Mouse (Mus musculus) cerebellum, postnatal 14 days (tissue): ENCODE results near the gene Cxcl14.

Experiments
- DNase-seq, 2 experiments: peaks; one replicate each; pipeline ENCODE4 v3.0.0; 2021; ENCODE audit warnings: mixed read lengths in 2 of 2

The Cxcl14 gene

DNA sequence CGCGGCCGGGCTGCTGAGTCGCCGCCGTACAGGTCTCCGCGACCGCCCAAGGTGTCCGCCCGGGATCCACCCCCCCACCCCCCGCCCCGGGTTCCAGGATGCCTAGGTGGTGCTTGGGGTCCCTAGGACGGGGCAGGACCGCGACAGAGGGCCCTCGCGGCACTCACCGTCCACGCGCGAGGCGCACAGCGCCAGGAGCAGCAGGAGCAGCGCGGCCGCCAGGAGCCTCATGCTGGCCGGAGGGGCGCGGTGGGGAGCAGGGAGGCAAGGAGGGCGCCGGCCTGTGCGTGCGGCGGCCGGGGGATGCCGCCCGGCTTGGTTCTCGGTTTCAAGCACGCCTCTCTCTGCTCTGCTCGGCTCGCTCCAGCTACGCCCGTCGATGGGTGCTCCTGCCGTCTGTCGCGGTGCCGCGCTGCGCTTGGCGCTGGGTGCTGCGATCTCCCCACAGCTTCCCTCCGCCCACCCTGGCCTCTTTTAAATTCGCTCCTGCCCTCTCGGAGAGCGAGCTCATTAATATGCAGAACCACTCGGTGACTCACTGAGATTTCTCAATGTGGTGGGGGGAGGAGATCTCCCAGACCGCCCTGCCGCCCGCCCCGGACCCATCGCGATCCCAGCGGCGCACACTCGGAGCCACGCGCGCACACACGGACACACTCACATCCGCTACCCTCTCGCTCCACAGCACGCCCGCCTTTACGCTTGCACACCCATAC lies at the start of gene Cxcl14:
TSS of gene Cxcl14 (minus strand) at position 609 of the 716 bp plus-strand sequence.
- DNase-seq = peak in 1 of 2 experiments; percentile 33

DNA sequence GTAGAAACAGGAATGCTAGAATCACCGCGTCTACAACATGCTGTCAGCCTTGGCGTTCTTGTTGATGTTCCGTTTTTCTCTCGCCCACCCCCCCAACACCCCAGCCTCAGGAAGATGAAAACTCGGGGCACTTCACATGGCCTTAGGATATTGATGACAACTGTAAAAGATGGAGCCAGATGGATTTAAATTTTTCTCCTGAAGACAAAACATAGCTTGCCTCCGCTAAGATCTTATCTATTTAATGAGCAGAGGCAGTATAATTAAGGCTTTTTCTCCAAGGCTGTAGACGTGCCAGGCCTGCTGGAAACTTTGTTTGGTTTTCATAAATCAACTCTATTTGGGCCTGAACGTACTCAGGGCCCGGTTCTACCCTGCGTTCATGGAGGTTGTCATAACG lies 48.0 kb upstream of the Cxcl14 start:
- DNase-seq = no peak

DNA sequence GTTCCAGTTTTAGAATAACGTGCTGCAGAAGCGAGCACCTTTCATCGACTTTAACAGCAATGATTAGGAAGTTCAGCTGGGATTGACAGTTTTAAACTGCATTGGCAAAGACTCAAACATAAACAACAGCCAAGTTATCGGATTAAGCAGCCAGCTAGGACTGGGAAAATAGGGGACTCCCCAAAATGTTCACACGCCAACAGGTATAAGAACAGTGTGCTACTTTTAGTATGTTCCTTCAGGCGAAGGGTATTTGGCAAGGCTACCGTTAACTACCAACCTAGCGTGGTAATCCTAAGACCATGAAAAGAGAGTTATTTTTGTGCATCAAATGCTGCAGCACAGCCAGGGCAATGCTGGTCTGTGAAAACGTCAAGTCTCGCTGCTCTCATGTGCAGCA lies 46.1 kb upstream of the Cxcl14 start:
- DNase-seq = no peak

DNA sequence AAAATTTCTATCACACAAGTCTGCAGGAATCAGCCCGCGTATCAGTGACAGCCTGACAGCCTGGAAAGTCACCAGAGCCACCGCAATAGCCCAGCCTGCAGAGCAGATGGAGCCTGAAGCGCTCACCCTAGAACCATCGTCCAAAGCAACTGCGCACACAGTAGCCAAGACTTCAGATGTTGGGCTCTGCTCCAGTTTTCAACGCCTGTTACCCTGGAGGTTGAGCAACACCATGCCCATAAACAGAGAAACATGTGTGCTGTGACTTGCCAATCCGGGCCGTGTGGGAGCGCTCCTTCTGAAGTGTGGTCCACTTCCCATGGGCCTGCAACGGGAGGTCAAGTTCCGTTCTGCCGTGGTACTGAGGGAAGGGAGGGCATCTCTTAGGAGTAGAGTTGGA lies 44.2 kb upstream of the Cxcl14 start:
- peak; percentile 54 to 69 for DNase-seq

DNA sequence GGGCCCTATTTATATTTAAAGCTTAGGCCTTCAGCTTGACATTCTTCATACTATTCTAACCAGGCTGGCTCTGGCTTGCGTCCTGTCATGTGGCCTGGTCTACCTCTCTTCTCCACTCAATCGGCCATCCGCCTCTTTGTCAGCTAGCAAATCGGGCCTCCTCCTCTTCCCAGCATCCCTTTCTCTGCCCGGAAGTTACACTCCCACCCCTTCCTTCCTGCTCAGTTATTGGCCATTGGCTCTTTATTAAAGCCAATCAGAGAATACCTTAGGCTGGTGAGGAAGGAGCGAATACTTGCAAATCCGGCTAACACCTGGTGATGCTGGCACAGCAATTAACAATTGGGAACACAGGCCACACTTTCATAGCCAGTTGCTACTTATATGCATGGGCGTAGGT lies 43.5 kb upstream of the Cxcl14 start:
- no peak for DNase-seq

DNA sequence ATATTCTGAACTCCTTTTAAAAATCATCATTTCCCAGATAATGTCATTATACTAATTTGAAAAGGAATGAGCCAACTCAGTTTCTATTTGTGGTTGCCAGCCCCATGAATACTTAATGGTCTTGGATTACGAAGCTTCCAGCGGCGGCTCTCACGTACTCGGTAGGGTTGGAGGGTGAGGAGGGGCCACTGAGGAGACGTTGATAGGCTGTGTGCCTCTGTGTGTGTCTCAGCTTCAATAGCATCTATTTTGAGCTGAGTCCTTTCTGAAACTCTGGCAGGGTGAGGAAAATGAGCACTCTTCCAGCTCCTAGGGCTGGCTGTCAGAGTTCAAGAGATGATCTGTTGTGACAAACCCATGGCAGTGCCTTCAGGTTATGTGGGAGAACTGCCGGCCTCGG lies 40.6 kb upstream of the Cxcl14 start:
- DNase-seq = no peak

DNA sequence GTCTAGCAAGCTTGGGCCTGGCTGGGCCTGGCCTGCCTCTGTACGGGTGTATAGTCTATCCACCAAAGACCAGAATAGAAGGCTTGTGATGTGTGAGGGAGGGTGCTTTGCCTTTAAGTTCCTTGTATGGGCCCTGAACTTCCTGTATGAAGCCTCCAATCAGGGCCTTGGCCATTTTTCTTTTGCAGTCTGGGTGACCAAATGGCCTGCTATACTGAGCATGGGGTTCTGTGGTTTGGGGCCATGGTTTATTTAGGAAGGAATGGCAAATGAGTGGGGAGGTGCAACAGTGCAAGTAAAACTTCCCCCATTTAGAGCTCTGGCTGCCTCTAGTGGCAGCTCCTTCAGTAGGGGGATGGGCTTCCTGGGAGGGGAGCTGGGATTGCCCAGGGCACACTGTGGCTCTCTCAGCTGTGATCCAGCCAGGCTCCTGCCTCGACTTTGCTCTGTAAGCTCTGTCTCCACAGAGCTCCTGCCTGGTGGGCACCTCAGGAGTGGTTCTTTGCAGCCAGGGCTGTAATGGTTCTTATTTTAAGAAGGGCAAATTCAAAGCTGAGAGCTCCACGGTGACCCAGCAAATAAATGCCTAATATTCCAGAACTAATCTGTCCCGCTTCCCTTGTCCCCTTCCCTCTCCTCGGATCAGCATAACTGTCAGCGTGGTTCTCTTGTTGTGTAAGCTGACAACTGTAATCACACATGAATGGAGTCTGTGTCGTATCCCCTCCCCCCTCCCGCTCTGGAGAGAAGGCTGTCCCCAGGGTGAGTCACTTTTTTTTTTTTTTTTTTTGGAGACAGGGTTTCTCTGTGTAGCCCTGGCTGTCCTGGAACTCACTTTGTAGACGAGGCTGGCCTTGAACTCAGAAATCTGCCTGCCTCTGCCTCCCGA lies 38.7 kb upstream of the Cxcl14 start:
- no peak for DNase-seq

DNA sequence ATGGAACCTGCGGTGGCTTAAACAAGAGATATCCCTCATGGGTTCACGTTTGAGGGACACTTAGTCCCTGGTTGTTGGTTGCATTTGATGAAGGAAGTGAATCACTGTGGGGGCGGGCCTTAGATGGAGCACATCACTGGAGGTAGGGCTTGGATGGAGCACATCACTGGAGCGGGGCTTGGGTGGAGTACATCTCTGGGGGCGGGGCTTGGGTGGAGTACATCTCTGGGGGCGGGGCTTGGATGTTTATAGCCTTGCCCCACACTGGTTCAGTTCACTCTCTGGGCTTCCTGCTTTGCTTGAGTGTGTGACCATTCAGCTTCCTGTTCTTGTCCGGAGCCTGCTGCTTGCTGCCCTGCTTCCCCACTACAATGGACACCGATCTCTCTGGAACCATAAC lies 37.9 kb upstream of the Cxcl14 start:
- DNase-seq = no peak

DNA sequence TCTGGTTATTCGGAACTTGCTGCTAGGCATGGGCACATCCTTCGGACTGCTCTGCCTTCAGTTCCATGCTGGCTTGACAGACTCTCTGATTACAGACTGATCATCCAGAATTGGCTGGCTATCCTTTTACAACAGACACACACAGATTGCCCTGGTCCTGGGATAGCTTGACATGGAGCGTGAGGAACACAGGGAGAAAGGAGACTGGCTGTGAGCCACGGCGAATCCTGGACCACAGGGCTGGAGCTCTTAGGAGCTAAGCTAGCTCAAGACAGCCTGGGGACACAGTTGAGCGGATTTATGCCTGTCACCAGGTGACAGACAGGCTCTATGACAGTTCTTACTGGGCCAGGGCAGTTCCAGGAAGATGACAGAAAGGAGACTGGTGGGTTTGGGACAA lies 36.0 kb upstream of the Cxcl14 start:
- DNase-seq = peak; percentile 73 to 80

DNA sequence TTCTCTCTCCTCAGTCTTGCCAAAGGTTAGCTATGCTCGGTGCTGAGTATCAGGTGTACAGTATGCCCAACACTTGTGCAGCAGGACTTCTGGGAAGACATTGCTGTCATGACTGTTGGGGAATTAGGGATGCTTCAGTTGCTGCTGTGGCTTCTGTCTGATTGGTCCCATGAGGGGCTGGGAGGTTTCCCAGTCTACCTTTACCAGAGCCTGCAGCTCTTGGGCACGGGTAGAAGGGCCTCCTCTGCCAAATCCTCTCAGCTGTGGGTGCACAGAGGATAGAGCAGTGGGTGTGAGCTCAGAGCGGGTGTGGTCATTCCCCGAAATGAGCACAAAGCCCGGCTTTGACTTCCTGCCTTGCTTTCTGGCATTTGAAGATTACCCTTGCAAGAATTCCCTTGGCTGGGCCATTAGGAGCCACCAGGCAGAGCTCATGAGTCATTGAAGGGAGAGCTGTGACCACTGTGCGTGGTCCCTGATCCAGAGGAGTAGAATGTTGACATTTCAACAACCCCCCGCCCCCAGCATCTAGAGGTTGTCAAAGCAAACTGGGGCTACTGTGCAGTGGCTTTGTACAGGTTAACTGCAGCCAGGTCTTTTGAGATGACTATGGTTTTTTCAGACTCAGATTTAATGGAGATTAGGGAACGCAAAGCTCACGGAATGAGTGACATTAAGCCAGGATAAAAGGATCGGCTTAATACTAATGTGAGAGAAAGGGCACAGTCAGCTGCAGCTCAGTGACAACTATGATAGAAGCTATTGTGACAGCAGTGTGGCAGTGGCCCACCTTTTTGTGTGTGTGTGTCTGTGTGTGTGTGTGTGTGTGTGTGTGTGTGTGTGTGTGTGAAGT lies 34.5 kb upstream of the Cxcl14 start:
- DNase-seq = peak; percentile 31 to 44

DNA sequence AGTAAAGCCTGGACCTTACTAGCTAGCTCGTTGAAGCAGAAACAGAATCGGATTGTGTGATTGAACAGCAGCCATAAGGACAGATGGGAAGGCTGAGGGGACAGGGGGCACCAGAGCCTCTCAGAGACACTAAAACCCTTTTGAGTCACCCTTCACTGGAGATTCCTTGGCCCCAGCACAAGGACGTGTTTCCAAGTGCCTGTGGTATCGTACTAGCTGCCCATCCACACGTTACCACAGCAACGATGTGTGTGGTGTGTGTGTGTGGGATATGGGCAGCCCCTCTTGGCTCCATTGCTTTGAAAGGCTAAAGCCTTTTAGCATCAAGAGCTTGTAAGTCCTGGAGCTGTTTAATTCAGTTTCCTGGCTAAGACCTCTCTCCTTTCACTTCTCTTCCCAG lies 33.4 kb upstream of the Cxcl14 start:
- peak; percentile 72 for DNase-seq

DNA sequence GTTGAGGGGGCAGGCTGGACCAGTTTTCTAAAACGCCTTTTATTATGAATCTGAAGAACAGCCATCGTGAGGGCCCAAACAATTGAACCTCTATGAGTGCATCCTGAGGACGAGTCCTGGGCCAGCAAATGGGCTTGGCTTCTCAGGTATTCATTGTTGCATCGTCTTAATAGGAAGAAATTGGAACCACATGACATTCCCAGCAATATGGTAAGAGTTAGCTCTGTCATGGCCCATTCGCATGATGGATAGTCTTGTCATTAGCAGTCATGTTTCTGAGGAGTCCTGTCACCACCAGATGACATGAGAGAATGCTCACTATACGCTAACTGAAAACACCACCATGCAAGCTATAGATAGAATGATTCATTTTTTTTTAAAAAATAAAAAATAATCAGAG lies 32.8 kb upstream of the Cxcl14 start:
- DNase-seq = no peak

DNA sequence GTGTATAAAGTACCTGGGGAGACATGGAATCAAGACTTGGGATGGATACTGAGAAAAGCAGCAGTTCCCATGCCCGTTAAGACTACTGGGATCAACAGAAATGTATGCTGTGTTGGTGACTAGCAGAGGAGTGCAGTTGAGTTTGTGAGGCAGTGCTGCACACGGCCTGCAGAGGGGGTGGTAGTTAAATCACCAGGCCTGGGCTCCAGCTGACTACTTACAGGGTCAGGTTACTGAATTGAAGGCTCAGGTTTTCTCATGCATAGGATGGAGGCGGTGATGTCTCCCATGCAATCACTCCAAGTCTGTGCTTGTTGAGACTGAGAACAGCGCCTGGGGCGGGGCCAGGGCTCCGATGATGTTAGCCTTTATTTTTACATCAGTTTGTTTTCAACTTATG lies 31.4 kb upstream of the Cxcl14 start:
- DNase-seq = no peak

DNA sequence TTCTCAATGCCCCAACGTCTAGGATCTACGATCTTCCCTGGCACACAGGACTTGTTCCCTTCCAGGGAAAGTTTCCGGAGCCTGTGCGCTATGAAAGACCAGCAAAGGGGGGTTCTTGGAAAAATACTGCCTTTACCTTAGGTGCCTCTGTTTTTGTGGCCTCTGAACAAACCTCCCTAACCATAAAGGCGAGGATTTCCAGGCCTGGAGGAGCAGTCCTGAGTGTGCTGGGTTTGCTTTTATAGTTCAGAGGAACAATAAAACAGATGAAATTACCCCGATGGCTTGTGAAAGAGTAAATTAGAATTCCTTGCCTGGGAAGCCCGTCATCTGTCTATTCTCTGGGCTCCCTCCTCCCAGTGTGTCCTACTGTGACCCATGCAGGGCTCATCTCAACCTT lies 25.3 kb upstream of the Cxcl14 start:
- no peak for DNase-seq

DNA sequence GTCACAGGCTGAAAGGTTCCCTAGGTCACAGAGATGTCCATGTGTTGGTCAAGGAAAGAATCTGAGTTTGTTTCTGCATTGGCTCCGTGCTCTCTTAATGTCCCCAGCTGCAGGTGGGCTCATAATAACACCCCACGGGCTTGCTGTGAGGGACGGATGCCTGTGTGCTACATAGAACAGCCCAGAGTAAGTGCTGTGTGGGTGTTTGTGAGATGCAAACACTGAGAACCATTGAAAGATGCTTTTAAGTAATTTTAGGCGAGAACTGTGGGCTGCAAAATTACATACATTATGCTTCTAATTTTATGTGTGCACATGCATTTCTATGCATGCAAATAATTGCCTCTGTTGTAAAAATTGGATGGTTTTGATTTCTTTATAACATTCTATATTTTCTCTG lies 20.6 kb upstream of the Cxcl14 start:
- DNase-seq = no peak

DNA sequence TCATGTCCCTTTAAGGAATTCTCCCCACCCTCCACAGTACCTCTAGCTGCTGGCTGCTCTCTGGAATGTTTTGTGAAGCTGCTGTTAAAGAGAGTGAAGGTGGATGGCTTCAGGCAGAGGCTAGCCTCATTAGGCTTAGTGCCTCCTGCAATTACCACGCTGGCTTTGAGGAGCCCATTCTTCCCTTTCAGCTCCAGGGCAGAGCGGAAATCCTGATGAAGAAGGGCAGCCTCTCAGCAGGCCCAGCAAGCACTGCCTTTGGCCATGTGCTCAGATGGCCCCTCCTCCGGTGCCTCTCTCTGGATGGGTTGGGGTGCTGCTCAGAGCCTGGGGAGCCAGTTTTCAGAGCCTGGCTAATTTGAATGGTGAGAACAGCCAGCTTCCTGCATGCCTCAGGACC lies 18.9 kb upstream of the Cxcl14 start:
- DNase-seq = no peak

DNA sequence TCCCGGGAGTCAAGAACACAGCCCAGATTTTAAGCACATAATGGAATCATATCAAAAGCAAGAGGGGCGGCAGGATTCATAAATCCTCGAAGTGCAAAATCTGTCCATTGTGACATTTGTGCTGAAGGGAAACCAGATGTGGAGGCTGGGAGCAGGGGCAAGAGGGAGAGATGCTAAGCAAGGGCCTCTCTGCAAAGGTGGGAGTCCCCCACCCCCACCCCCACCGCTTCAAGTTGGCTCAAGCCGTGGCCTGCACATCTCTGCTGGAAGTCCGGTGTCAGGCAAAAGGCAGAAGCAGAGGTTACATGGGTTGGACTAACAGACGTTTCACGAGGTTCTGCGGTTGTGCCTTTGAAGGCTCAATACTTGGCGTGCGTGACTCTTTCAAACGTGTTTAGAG lies 8.7 kb upstream of the Cxcl14 start:
- DNase-seq = no peak

DNA sequence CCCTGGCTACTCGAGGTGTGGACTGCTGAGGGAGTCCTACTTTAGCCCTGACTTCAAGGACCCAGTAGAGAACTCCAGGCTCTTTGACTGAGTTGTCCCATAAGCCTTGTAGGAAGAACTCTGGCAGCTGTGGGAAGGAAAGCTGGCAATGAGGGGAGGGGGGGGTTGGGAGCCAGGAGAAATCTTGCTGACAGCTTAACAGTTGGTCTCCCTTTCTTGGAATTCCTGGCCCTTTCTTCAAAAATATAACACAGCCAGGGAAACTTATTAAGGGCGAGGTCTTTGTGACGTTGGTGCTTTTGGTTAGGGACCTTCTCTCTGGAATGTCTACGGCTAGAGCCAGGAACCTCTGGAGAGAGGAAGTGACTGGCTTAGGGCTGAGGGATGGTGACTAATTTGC lies 8.1 kb upstream of the Cxcl14 start:
- DNase-seq = no peak

DNA sequence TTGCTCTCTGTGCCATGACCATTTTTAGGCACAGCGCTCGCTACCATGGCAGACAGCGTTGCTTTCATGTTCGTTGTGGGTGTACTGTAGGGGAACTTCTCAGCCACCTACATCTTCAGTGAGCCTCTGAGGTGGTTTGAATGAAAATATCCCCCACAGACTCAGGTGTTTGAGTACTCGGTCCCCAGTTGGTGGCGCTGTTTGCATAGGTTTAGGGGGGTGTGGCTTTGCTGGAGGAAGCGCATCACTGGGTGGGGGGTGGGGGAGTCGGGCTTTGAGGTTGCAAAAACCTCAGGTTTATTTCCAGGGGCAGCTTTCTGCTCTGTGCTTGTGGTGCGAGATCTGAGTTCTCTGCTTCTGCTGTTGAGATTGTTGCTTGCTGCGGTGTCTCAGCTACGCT lies 3.0 kb upstream of the Cxcl14 start:
- no peak for DNase-seq

DNA sequence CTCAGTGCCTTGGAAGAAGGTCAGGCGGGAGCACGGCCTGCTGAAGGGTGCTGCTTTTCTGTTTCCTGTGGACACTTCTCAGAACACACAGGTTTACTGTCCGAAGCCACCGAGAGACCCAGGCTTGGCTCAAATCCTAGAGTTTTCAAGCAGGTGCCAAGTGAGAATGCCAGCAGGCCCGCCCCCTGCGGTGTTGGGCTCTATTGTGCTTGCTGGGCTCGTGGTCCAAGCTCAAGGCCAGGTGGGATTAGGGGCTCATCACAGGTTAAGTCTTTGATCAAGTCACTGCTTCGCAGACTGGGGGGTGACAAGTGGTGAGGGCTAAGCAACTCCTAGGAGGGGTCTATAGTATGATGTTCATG lies 289 bp upstream of the Cxcl14 start:
- peak; percentile 62 to 74 for DNase-seq

DNA sequence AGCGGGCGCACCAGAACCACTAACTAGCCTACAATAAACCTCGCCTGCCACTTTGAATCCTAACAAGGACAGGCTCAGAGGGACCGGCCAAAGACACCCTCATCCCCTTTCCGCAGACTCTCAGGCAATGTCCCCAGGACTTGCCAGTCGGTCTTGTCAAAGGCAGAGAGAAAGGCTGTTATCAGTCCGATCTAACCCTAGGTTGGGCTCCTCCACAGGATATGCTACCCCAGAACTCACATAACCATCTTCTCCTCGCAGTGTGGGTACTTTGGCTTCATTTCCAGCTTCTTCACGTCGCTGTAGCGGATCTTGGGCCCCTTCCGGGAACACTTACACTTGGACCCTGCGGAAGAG lies 787 bp downstream of the Cxcl14 start:
- DNase-seq = no peak

DNA sequence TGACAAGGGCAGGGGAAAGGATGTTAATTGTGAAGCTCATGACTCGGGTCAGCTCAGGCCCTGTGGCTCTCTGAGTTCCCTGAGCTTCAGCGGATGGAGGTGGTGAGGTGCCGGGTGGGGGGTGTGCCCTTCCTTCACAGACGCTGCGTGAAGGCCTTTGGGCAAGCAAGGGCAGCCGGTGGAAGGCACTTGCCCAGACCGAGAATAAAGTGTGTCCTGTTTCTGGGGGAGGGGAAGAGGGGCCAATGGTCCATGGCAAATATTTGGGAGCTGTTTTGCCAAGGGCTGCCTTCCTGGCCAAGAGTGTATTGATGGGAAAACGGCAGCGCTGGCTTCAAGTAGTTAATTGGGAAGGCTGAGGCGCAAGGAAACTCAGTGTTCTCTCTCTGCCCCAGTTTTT lies 1.4 kb downstream of the Cxcl14 start:
- peak in 1 of 2 experiments; percentile 24 for DNase-seq

DNA sequence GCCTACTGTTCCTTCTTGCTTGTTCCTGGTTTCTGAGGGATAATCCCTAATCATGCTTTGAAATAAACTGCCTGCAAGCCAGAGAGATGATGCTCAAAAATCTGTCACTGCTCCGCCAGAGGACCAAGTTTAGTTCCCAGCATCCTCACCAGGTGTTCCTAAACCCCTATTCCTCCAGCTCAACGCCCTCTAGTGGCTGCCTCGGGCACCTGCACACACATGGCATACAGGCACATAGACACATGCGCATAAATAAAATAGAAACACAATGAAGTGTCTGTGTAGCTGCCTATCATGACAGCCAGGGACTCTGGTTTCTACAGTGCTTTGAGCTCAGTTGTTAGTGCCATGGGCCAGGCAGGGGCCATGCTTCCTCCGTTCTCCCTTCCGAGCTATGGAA lies 6.4 kb downstream of the Cxcl14 start:
- DNase-seq = no peak

DNA sequence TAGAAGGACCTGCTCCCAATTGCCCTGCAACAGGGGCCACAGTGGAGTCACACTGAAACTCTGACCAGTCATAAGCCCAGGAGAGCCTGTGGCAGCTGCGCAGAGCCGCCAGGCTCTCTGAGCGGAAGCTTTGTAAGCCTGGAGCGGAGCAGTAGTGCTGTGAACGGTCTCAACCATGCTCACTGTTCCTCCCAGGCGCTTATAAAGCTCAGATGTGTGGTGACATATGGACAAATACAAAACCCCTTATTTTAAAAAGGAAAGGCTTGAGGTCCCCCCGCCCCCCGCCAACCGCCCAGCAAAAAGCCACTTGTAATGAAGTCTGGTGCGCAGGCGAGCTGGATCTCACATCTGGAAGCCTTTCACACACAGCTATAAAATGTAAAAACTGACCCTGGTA lies 7.1 kb downstream of the Cxcl14 start:
- no peak for DNase-seq
